Mouse (Mus musculus) right cerebral cortex, postnatal 4 days (tissue): Measurements from ENCODE around the gene Tspan31.
"Not testable (repeated sequence)": the region's sequence is repeated elsewhere in the genome, so short reads cannot be mapped to it uniquely, and the experiment has no call there.

Source experiments
- DNase-seq: peaks from one replicate; pipeline ENCODE4 v3.0.0-alpha.2; 2022

The Tspan31 gene

GRCm38 (mm10) chr10:127063913-127064870, 5.9 kb downstream of the Tspan31 start:
- no peak for DNase-seq

GRCm38 (mm10) chr10:127063239-127063872, 6.7 kb downstream of the Tspan31 start, which contains the start of gene Cdk4:
TSS of gene Cdk4 (plus strand) at chr10:127063534.
- peak; percentile 99 for DNase-seq

GRCm38 (mm10) chr10:127062503-127062902, 7.6 kb downstream of the Tspan31 start:
- DNase-seq: no peak

- DNase-seq: not testable (repeated sequence)
Measured at GRCm38 (mm10) chr10:127062101-127062500, 8.0 kb downstream of the Tspan31 start.

- no peak for DNase-seq
Measured at GRCm38 (mm10) chr10:127061513-127061912, 8.6 kb downstream of the Tspan31 start.

GRCm38 (mm10) chr10:127061085-127061484, 9.0 kb downstream of the Tspan31 start:
- no peak for DNase-seq

- peak; percentile 79 for DNase-seq
Measured at GRCm38 (mm10) chr10:127059968-127060916, 9.8 kb downstream of the Tspan31 start, which contains the start of gene March9. TSS of gene March9 (minus strand) at chr10:127060184.

GRCm38 (mm10) chr10:127059174-127059967, 10.7 kb downstream of the Tspan31 start:
- peak; percentile 64 for DNase-seq

GRCm38 (mm10) chr10:127058708-127059107, 11.4 kb downstream of the Tspan31 start:
- DNase-seq: no peak

- DNase-seq: peak; percentile 77
Measured at GRCm38 (mm10) chr10:127058161-127058560, 11.9 kb downstream of the Tspan31 start.

- no peak for DNase-seq
Measured at GRCm38 (mm10) chr10:127056490-127056889, 13.6 kb downstream of the Tspan31 start.

- no peak for DNase-seq
Measured at GRCm38 (mm10) chr10:127055406-127055805, 14.7 kb downstream of the Tspan31 start.

GRCm38 (mm10) chr10:127054646-127055045, 15.4 kb downstream of the Tspan31 start:
- DNase-seq: no peak

- DNase-seq: no peak
Measured at GRCm38 (mm10) chr10:127050119-127050474, 20.0 kb downstream of the Tspan31 start.

GRCm38 (mm10) chr10:127049395-127050118, 20.5 kb downstream of the Tspan31 start:
- no peak for DNase-seq

GRCm38 (mm10) chr10:127048608-127049394, 21.3 kb downstream of the Tspan31 start:
- DNase-seq: no peak

- no peak for DNase-seq
Measured at GRCm38 (mm10) chr10:127047954-127048353, 22.1 kb downstream of the Tspan31 start, which contains the start of gene Cyp27b1. TSS of gene Cyp27b1 (plus strand) at chr10:127048250.

GRCm38 (mm10) chr10:127043187-127043586, 26.9 kb downstream of the Tspan31 start:
- no peak for DNase-seq

GRCm38 (mm10) chr10:127042468-127043115, 27.5 kb downstream of the Tspan31 start:
- no peak for DNase-seq
